Mouse (Mus musculus): Measurements from ENCODE around the gene Itgb3.

Gene Itgb3

DNA sequence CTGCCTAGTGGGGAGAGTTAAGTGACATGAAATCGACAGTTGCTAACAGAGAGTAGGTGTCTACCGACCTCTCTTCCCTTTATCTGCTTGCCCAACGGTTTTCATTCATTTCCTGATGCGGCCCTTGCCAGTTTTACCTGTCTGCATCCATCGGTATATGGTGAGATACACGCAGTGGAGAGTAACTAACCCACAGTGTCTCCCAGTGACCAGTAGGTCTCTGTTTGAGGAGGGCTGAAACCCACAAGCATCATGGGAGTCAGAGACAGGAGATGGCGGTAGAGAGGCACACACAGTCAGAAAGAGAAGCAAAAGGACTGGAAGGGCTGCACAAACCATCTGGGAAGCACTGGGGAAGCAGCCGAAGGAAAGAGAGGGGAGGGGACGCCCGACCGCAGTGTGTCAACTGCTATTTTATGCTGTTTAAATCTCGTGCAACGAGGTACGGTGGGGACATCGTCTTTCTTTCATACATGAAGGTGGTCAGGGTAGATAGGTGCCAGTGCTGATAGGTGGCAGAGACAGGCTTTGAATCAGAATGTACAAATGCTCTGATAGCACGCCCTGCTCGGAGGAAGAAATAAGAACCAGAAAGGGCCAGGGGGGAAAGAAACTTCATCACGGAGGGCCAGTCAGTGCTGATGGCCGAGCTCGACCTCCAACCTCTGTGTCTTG, 53.9 kb downstream of the Itgb3 start:
- DNase-seq (ENCODE audit: low spot score) = no peak

DNA sequence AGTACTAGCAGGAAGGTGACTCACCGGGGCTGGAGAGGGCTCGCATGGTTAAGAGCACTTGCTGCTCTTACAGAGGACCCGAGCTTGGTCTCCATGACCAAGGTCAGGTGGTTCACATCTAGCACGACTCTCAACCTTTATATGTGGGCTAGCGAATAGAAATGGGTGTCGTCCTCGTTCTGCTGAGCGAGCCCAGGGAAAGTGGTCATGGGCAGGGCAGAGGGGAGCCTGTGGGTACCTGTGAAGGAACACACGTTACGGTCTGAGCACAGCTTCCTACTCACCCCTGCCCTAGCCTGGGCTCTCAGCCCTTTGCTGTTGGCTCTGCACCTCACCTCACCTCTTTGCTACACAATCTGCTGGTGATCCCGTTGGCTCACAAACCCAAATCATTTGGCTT, 54.8 kb downstream of the Itgb3 start:
- no peak for DNase-seq (ENCODE audit: low spot score)

DNA sequence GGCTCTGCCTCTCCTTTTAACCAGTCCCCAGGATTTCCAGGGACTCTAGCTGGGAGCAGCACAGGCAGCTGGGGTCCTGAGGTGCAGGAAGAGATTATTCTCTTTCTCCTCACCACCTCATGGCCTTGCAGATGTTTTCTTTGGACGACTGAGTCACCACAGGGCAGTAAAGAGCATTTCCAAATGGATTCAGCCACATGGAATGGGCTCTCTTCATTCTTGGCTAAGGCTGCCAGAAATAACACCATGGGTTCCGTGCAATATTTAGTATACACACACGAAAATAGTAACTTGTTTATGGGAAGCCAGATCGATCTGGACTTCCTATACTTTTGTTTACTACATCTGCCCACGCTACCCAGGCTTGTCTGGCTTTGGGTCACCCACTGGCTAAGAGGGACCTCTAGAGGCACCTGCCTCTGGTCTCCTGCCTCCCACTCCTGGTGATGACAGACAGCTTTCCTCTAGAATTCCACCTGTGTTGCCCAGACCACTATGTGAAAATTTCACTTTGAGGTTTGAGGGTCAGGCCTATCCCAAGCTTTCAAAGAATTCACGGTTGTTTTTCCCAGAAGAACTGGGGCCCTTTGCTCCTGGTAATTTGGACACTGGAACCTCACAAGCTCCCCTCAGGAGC, 55.6 kb downstream of the Itgb3 start:
- DNase-seq (ENCODE audit: low spot score) = no peak

DNA sequence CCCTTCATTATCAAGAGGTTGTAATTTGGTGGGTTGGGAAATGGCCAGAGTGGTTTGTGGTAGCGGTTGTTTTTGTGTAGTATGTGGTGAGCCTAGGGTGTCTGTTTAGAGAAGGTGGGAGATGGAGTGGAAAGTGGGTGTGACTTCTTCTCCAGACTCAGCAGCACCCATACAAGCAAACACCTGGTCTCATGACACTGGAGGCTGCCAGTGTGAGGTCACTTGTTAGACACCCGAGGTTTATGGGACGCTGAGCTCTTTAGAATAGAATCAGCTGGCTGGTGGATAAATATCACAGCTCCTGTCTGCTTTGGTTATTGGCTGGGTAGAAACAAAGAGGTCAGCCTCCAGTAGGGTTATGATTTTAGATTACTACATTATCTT, 56.1 kb downstream of the Itgb3 start:
- DNase-seq (ENCODE audit: low spot score) = no peak

DNA sequence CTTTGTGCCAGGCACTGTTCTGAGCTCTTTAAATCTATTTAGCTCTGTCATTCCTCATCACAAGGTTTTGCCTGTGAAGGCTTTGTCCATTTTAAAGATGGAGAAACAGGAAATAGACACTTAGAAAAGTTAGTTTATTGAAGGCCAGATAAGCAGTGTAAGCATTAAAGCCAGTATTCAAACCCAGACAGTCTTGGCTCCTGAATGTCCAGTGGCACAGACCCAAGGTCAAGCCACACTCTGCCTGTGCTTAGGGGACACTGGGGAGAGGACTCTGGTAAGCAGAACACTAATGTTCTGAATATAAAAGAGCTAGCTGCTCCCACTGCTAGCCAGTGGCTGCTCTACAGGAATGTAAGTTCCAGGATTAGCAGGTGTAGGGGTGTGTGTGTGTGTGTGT, 56.6 kb downstream of the Itgb3 start:
- DNase-seq (ENCODE audit: low spot score) = no peak

DNA sequence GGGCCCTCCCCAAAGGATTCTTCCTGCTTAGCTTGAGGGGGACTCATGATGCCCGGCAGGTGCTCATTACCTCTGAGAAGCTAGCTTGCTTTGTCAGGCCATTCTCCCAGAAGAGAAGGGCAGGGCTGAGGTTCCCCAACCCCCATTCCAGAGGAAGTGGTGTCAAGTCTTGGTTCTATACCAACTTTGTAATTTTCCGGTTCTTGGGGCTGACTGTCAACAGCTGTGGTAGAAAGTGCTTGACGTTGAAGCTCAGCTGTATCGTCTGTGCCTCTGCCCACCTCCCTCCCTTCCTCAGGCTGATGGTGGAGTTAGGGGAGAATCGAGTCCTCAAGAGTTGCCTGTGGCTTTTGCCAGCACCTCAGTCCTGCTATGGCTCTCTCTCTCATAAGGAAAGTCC, 59.6 kb downstream of the Itgb3 start:
- DNase-seq (ENCODE audit: low spot score) = no peak

DNA sequence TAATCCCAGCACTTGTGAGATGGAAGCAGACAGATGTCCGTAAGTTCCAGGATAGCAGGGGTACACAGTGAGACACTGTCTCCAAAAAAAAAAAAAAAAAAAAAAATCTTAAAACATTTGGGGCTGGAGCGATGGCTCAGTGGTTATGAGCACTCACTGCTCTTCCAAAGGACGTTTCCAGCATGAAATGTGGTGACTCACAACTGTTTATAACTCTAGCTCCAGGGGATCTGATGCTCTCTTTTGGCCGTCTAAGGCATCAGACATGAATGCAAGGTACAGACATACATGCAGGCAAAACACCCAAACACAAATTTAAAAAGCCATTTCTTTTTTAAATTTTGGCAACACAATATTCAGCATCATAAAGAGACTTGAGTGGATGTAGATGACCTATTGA, 65.6 kb downstream of the Itgb3 start:
- DNase-seq (ENCODE audit: low spot score) = no peak

DNA sequence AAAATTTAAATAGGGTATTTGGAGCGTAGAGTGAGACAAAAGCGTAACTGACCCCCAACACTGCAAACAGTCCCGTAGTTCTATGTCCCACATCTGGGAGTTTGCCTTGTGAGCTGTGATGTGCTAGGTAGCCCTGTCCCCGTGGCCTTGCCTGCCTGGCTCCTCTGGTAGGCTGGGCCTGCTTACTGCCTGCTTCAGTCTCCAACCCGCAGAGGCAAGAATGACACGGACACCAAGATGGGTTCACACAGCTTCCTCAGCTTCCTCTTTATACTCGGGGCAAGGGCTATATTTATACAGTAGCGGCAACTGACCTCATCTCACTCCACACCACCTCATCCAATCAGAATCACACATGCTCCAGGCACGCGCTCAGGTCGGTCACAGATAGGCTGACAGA, 67.0 kb downstream of the Itgb3 start:
- DNase-seq (ENCODE audit: low spot score) = no peak

DNA sequence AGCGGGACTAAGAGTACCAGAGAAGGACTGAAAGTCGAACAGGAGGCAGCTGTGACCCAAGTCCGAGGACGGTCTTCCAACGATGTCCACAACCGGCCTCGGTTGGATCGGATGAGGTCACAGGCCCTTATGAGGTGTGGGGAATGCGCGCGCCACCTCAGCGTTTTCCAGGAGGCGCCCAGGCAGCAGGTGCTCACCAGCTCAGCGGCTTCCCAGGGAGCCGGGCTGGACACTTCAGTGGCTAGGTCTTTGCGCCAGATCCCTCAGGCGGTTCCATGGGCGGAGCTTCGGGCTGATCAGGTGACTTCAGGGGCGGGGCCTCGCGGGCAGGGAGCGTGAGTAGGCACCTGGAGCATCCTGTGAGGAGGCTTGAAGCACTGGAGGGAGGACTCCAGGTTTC, 77.7 kb downstream of the Itgb3 start, which contains the start of gene Gm11639:
Gm11639 (plus strand) TSS at position 160 of the 400 bp plus-strand sequence.
- DNase-seq (ENCODE audit: low spot score) = no peak

DNA sequence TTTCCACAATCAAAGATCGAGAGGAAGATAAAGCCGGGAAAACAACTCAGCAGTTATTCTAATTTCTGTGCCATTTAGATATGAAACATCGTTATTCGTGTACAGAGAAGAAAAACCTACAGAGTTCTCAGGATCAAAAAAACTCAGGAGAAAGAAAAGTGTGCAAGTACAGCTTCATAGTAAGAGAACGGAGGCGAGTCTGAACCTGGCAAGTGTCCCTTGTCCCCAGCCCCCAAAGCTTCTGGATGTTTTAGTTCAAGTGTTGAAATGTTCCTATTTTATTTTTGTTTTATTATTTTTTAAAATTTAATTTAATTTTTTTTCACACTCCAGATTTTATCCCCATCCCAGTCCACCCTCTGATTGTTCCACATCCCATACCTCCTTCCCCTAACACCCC, 85.4 kb downstream of the Itgb3 start:
- no peak for DNase-seq (ENCODE audit: low spot score)

DNA sequence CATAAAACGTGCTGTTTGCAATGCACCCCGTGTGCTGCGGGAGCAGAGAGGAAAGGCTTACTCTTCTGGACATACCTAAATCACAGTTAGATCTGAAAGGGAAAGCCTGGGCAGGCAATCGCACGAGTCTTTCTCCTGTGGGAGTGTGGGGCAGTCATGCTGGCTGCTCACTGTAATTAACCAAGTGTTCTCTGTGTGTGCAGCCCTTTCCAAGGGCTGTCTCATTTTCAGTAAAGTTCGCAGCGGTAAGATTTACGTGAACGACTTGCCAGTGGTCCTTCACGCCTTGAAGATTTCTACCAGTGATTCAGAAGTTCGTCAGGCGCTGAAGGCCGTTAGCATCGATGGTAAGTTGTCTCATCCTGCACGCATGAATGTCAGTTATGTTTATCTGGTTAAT, 96.3 kb downstream of the Itgb3 start:
- DNase-seq (ENCODE audit: low spot score) = no peak

DNA sequence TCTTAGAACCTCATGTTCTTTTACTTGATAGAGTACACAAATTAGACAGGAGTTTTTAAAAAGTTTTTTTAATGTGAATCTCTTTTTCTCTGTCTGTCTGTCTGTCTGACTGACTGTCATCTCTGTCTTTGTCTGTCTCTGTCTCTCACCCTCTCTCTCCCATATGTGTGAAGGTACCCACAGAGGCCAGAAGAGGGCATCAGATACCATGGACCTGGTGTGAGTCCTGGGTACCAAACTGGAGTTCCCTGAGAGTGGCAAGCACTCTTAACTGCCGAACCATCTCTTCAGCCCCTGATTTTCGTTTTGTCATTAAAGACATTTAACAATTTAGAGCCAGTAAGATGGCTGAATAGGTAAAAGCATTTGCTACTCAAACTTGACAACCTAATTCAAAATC, 99.3 kb downstream of the Itgb3 start:
- DNase-seq (ENCODE audit: low spot score) = no peak

Data from ovary, postnatal 36 days (tissue).